Mouse (Mus musculus) kidney, adult 2 months (tissue): ENCODE results near the gene Gm20683. TPM values are rescaled to one million over a fixed set of nuclear protein-coding genes. Genes with fewer than 3 reads are reported as not detected.

Experiments
- DNase-seq: peaks from one replicate; pipeline ENCODE4 v3.0.0; 2021
- H3K27ac ChIP-seq: fragments of 200-500 bp; 2 replicates; pipeline ENCODE4 v1.5.1; 2012; ENCODE audit warnings: low read depth, low read length, control low read depth, inconsistent platforms; ENCODE audit not compliant: insufficient read depth
- H3K27me3 ChIP-seq: fragments of 200-500 bp; replicated peaks from 2 replicates; pipeline ENCODE4 v1.6.1; 2012; ENCODE audit warnings: mild to moderate bottlenecking, moderate library complexity, low read length, inconsistent platforms; ENCODE audit not compliant: control insufficient read depth, insufficient read depth
- H3K36me3 ChIP-seq: fragments of 200-500 bp; 2 replicates; pipeline ENCODE4 v1.6.1; 2012; ENCODE audit warnings: mild to moderate bottlenecking, moderate library complexity, low read length, inconsistent platforms; ENCODE audit not compliant: control insufficient read depth, insufficient read depth
- H3K4me1 ChIP-seq: fragments of 200-500 bp; 2 replicates; pipeline ENCODE4 v1.6.1; 2011; ENCODE audit warnings: low read length; ENCODE audit not compliant: control insufficient read depth, insufficient read depth
- H3K4me3 ChIP-seq: fragments of 200-500 bp; 2 replicates; pipeline ENCODE4 v1.5.1; 2011; ENCODE audit warnings: mild to moderate bottlenecking, low read depth, low read length, control low read depth; ENCODE audit not compliant: insufficient read depth
- CTCF ChIP-seq: fragments of 200-500 bp; conservative IDR thresholded peaks from 2 replicates; pipeline ENCODE4 v1.5.1; 2011; ENCODE audit warnings: low read depth, mild to moderate bottlenecking, control low read depth, low read length, moderate library complexity, mixed read lengths; ENCODE audit not compliant: insufficient read depth, insufficient read length
- POLR2A ChIP-seq: fragments of 200-500 bp; IDR thresholded peaks from one replicate; pipeline ENCODE4 v1.6.1; 2011; ENCODE audit warnings: low read depth, low read length, control low read depth
- WGBS: fragments of 180-500 bp; shearing (Covaris S2); methylation state at CpG from one replicate; pipeline ENCODE4 v1.1.7; 2018; 5-methylcytosine and 5-hydroxymethylcytosine counted together
- polyA plus RNA-seq: library from polyadenylated mRNA; depleted of rRNA; stranded (reverse); fragments of >200 nt; gene quantifications from 2 replicates; pipeline ENCODE4 v1.2.3, GENCODE M21; 2012; rRNA removed

The Gm20683 gene
- 26.3 and 50.3 TPM in 2 replicates for polyA plus RNA-seq

- no peak for DNase-seq
- H3K27ac ChIP-seq, result no peak within 1 kb of the TSS
- H3K27me3 ChIP-seq, result no peaks in the 10 kb centered on the region
- TF ChIP-seq POLR2A (no peak), CTCF (no peak)
- no peak within 1 kb of the TSS for H3K4me3 ChIP-seq
- peaks cover 25% of the 10 kb centered on the region for H3K4me1 ChIP-seq
- H3K36me3 ChIP-seq, result no peaks in the 10 kb centered on the region; the same call in 1 of the 2 replicates
- WGBS, result 88% methylated on average over 22 of the region's 22 CpGs
These were observed at the start of gene Gm20683 for GRCm38 (mm10) chr17:25841117-25841880. Gene Gm20683 (minus strand): TSS chr17:25841763.

GRCm38 (mm10) chr17:25888837-25889236 is 47.3 kb upstream of the Gm20683 start:
- H3K27me3 ChIP-seq, result no peaks in the 10 kb centered on the region
- no peak for DNase-seq
- H3K27ac ChIP-seq, result no peak overlapping the region
- 82% methylated on average over 3 of the region's 3 CpGs for WGBS
- H3K4me1 ChIP-seq, result no peaks in the 10 kb centered on the region
- no peak for TF ChIP-seq CTCF
- TF ChIP-seq POLR2A, result no peak
- no peak overlapping the region for H3K4me3 ChIP-seq
- H3K36me3 ChIP-seq, result no peaks in the 10 kb centered on the region

GRCm38 (mm10) chr17:25887467-25887866 is 45.9 kb upstream of the Gm20683 start:
- DNase-seq, result no peak

DNA sequence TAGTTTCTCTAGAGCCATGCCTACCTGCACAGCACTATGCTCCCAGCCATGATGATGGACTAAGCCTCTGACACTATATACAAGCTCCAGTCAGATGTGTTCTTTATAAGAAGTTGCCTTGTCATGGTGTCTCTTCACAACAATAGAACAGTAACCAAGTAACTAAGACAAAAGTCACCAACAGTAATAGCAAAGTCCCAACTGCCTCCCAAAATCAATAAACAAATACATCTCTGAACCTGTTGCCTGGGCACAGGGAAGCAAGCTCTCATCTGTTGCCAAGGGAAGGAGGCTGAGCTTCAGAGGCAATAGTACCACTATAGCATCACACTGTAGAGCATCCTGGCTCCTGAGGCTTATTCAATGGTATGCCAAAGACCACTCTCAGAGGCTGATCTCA is 45.2 kb upstream of the Gm20683 start:
- TF ChIP-seq POLR2A (no peak), CTCF (no peak)
- no peak for DNase-seq
- no peak overlapping the region for H3K4me3 ChIP-seq
- no peak overlapping the region for H3K27ac ChIP-seq
- H3K4me1 ChIP-seq, result no peaks in the 10 kb centered on the region
- no peaks in the 10 kb centered on the region for H3K27me3 ChIP-seq
- H3K36me3 ChIP-seq, result no peaks in the 10 kb centered on the region

More at GRCm38 (mm10) chr17:25887467-25887866, 45.9 kb upstream of the Gm20683 start:
- H3K27me3 ChIP-seq, result no peaks in the 10 kb centered on the region
- no peak overlapping the region for H3K4me3 ChIP-seq
- H3K27ac ChIP-seq, result no peak overlapping the region
- 76% methylated on average over 10 of the region's 10 CpGs for WGBS
- H3K36me3 ChIP-seq, result no peaks in the 10 kb centered on the region
- H3K4me1 ChIP-seq, result no peaks in the 10 kb centered on the region
- no peak for TF ChIP-seq CTCF
- TF ChIP-seq POLR2A, result no peak

- H3K4me3 ChIP-seq, result no peak overlapping the region
- TF ChIP-seq POLR2A (no peak), CTCF (peak; percentile 62)
- DNase-seq, result peak; percentile 39
- no peaks in the 10 kb centered on the region for H3K36me3 ChIP-seq
- peaks cover 3% of the 10 kb centered on the region; the same call in 1 of the 2 replicates for H3K4me1 ChIP-seq
- no peaks in the 10 kb centered on the region for H3K27me3 ChIP-seq
- H3K27ac ChIP-seq, result no peak overlapping the region
- 53% methylated on average over 4 of the region's 4 CpGs for WGBS
These were observed 44.1 kb upstream of the Gm20683 start for GRCm38 (mm10) chr17:25885636-25886035.

DNA sequence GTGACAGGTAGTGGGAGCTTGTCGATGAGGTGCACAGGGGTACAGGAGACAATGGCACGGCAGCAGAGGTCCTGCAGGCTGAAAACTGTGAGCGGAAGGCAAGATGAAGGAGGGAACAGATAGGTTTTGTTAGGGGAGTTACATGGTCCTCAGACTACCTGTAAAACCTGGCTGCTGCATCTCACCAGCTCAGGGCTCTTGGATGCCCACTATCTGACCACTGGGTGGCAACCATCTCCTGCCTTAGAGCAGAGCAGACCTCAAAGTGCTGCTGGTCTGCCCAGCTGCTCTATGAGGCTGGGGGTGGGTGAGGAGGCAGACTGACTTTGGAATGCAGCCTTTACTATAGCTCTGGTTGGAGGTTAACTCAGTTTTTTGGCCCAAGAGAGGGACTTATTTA is 42.3 kb upstream of the Gm20683 start:
- H3K27me3 ChIP-seq, result no peaks in the 10 kb centered on the region
- 98% methylated on average over 3 of the region's 3 CpGs for WGBS
- no peak overlapping the region for H3K4me3 ChIP-seq
- no peak overlapping the region for H3K27ac ChIP-seq
- H3K36me3 ChIP-seq, result no peaks in the 10 kb centered on the region
- no peak for DNase-seq
- TF ChIP-seq POLR2A, result no peak
- no peak; the same call in 1 of the 2 replicates for TF ChIP-seq CTCF
- H3K4me1 ChIP-seq, result peaks cover 5% of the 10 kb centered on the region; the same call in 1 of the 2 replicates

DNA sequence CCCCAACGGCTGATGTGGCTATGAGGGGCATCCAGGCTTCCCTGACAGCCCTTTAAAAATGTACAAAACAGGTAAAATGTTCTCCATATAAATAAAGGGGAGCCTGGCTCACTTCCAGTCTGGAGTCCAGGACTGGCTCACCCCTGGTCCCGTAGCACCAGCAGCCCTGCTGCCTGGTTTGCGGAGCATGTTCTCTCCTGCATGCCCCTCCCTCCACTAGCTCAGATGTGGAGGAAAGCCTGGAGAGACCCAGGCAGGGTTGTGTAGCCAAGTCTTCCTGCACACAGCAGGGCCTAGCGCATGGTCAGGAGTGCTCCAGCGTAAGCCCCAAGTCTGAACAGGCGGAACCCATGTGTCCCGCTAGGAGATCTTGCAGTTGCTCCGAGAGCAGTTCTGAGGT is 41.7 kb upstream of the Gm20683 start:
- WGBS, result 87% methylated on average over 8 of the region's 8 CpGs
- no peak for DNase-seq
- Histone ChIP-seq H3K4me1 (peaks cover 5% of the 10 kb centered on the region; the same call in 1 of the 2 replicates), H3K27me3 (no peaks in the 10 kb centered on the region), H3K27ac (no peak overlapping the region), H3K4me3 (no peak overlapping the region), H3K36me3 (no peaks in the 10 kb centered on the region)
- TF ChIP-seq CTCF (no peak), POLR2A (no peak)
